Mouse (Mus musculus) T-helper 1 cell (primary cell): Measurements from ENCODE around the gene Zfp653.

Experiments
- in situ Hi-C: fragments of 300-600 bp; cut with MboI, MseI; formaldehyde crosslinking; loops from one replicate; pipeline ENCODE4 v1.15.1; 2025; ENCODE audit warnings: high pct_unique_total_duplicates

The Zfp653 gene

DNA sequence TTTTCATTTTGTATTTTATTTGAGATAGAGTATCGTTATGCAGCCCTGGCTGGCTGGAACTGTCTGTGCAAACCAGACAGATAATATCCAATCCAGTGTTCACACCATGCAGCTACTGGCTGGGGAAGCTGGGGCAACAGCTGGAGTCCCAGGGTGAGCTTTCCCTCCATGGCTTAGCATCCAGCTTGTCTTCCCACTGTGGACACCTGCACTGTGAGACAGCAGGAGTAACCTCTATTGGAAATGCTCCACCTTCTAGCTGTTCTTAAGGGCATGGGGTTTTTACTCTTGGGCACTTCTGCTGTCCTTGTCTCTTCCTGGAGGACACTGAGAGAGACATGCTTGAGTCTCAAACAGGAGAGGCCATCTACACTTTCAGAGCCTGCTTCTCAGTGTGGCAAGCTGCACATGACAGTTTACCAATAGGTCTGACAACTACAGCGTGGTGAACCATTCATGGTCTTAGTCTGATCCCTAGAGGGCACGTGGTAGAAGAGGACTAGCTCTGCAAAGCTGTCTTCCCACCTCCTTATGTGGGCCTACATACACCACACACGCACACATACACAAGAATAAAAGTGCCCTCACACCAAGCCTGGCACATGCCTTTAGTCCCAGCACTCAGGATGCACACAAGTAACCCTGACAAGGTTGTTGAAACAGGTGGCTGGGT is 1.2 kb downstream of the Zfp653 start:
- in situ Hi-C loops, result loop anchor here (5.0 kb wide), 1 partner anchor 77 kb away; no protein-coding TSS in a partner anchor

DNA sequence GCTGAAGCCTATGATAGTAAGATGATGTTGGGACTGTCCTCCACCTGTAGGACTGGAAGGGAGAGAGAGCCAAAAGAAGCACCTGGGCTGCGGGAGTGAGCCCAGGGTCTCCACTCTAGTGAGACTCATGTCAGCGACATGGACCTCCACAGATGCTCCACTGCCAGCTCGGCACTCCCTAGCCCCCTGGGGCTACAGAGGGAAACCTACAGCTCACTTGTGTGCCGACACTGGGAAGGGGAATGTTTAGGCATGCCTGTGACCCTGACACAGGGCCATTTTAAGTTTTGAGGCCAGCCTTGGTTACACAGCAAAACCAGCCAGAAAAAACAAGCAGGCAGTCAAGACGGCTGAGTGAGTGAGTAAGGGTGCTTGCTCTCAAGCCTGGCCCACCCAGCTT is 4.0 kb downstream of the Zfp653 start:
- in situ Hi-C loops, result loop anchor here (5.0 kb wide), 1 partner anchor 80 kb away; no protein-coding TSS in a partner anchor

DNA sequence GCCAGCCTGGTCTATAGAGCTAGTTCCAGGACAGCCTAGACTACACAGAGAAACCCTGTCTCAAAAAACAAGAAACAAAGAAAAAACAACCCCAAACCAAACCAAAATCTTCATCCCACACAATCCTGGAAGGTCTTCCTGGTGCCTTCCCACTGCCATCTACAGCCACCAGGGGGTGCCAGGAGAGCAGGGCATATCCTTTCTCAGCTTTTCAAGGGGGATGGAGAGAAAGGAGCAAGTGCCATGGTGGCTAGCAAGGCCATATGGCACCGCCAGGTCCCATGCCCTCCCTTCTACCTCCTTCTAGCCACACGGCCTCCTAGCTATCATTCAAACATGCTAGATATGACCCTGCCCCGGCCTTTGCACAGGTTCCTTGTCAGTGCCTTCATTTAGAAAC is 4.7 kb downstream of the Zfp653 start:
- in situ Hi-C loops, result loop anchor here (5.0 kb wide), 1 partner anchor 81 kb away; no protein-coding TSS in a partner anchor

DNA sequence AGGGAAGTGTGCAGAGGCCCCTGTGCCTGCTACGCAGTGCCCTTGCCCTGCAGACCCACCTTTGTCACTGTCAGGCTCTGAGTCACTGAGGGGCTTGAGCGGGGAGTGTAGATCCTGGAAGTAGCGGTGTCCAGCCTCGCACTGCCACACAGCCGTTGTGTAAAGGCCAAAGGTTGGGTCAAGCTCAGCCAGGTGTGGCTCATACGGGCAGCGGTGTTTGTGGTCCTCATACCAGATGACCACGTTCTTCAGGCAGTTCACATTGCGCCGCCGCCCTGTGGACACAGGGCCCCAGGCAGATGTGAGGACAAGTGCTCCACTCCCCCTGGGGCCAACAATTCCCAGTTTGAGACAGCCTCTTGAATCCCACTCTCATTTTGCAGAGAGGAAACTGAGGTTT is 5.5 kb downstream of the Zfp653 start:
- in situ Hi-C loops, result loop anchor here (5.0 kb wide), 1 partner anchor 82 kb away; no protein-coding TSS in a partner anchor

GRCm38 (mm10) chr9:22064341-22064740 is 6.8 kb downstream of the Zfp653 start:
- in situ Hi-C loops, result no loop called here

DNA sequence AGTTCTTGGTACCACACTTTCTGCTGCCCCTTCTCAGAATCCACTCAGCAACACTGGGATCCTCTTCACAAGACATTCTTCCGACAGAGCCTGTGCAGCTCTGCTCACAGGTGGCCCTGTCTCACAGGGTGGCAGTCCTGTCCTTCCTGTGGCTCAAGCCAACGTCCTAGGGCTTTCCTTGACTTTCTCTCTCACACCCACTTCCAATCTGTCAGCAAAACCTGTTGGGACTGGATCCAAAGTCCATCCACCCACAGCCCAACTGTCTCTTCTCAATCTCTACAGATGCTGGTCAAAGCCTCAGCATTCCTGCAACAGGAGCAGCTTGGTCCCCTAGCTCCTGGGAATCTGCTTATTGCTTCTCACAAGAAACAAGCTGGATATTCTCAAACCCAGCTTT is 9.8 kb downstream of the Zfp653 start:
- in situ Hi-C loops, result no loop called here

- in situ Hi-C loops, result no loop called here
These were observed 13.2 kb downstream of the Zfp653 start for GRCm38 (mm10) chr9:22058011-22058424.

- in situ Hi-C loops, result no loop called here
These were observed 14.1 kb downstream of the Zfp653 start for GRCm38 (mm10) chr9:22057031-22057517.

- in situ Hi-C loops, result no loop called here
These were observed 14.8 kb downstream of the Zfp653 start for GRCm38 (mm10) chr9:22056303-22056910.

GRCm38 (mm10) chr9:22055713-22056112 is 15.5 kb downstream of the Zfp653 start:
- in situ Hi-C loops, result no loop called here

GRCm38 (mm10) chr9:22054411-22055076 is 16.6 kb downstream of the Zfp653 start:
- in situ Hi-C loops, result no loop called here

DNA sequence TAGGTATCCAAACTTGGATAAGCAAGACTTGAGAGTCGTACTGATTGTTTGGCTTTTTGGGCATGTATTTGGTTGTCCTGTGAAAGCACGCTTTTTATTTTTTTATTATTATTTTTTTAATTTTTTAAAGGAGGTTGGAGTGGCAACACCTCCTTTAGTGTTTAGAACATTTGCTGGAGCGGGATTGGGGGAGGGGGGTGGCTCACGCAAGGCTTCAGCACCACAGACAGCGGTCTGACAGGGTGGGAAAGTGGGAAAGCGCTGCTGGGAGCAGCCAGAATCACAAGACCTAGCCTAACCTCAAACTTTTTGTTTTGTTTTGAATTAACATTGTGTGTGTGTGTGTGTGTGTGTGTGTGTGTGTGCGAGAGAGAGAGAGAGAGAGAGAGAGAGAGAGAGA is 17.5 kb downstream of the Zfp653 start:
- in situ Hi-C loops, result no loop called here

DNA sequence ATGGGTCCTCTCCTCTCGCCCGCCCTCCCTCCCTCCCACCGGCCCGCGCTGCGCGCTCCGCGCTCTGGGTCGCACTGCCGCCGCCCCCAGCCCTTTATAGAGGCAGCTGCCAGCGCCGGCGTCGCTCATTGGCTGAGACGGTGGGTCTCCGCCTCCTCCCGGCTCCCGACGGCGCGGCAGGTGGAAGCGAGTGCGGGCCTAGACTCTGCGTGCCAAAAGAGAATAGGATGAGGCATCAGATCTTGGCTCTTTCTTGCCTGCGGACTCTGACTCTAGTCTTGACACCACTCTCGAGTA is 19.3 kb downstream of the Zfp653 start, which contains the start of gene Elavl3:
TSS of gene Elavl3 (minus strand) at position 66 of the 297 bp plus-strand sequence.
- in situ Hi-C loops, result no loop called here

- in situ Hi-C loops, result no loop called here
These were observed 19.8 kb downstream of the Zfp653 start for GRCm38 (mm10) chr9:22051161-22051957.

DNA sequence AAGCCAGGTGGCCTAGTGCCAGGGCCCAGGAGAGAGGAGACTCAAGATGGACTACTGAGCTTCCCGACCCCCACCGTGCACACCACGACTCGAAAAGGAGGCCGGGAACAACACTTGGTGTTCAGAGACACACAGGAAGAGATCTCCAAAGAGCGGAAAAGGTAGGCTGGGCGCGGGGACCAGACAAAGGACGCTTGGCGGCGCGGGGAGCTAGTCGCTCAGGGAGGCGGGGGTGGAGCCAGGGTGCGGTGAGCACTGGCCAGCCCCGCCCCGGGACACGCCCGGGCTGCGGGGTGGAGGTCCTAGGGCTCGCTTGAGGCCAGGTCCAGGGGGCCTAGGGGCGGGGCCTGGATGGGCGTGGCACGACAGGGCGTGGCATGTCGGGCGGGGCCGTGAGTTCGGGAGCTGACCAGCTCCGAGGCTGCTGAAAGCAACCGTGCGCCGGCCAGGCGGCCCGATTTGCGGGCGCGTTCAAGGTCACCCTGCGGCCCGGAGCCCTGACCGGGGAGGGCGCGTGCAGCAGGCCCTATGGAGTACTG is 20.8 kb downstream of the Zfp653 start:
- in situ Hi-C loops, result no loop called here

GRCm38 (mm10) chr9:22049721-22050270 is 21.4 kb downstream of the Zfp653 start:
- in situ Hi-C loops, result no loop called here

DNA sequence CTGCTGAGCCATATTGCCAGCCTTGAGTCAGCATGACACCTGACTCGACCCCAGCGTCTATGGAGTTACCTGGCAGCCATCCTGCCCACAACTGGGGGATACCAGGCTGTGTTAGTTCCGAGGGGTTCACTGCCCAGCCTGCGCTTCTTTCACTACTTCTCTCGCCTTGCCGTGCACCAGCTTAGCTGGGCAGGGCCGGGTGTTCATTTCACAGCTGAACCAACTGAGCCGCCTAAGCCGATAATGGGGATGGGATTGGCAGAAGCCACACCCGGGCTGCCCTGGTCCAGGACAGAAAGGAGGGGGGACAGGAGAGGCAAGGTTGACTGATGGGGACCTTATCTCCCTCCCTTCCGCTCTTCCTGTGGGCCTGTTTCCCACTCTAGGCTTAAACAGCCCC is 21.9 kb downstream of the Zfp653 start:
- in situ Hi-C loops, result no loop called here

- in situ Hi-C loops, result no loop called here
These were observed 23.8 kb downstream of the Zfp653 start for GRCm38 (mm10) chr9:22047329-22047728.

- in situ Hi-C loops, result no loop called here
These were observed 29.3 kb downstream of the Zfp653 start for GRCm38 (mm10) chr9:22041832-22042231.

- in situ Hi-C loops, result no loop called here
These were observed 33.4 kb downstream of the Zfp653 start for GRCm38 (mm10) chr9:22037826-22038225.
